Mouse (Mus musculus) T-helper 1 cell (primary cell): ENCODE measurements around the gene Lgi4.

Experiments
- in situ Hi-C: fragments of 300-600 bp; cut with MboI, MseI; formaldehyde crosslinking; loops from one replicate; pipeline ENCODE4 v1.15.1; 2025; ENCODE audit warnings: high pct_unique_total_duplicates

Lgi4 gene

GRCm38 (mm10) chr7:31051321-31052021, 7.7 kb upstream of the Lgi4 start, which contains the start of gene Fxyd7:
Fxyd7 (minus strand) TSS chr7:31051467.
- in situ Hi-C loops: no loop called here

- in situ Hi-C loops: no loop called here
These were observed 6.9 kb upstream of the Lgi4 start for GRCm38 (mm10) chr7:31052251-31052635.

DNA sequence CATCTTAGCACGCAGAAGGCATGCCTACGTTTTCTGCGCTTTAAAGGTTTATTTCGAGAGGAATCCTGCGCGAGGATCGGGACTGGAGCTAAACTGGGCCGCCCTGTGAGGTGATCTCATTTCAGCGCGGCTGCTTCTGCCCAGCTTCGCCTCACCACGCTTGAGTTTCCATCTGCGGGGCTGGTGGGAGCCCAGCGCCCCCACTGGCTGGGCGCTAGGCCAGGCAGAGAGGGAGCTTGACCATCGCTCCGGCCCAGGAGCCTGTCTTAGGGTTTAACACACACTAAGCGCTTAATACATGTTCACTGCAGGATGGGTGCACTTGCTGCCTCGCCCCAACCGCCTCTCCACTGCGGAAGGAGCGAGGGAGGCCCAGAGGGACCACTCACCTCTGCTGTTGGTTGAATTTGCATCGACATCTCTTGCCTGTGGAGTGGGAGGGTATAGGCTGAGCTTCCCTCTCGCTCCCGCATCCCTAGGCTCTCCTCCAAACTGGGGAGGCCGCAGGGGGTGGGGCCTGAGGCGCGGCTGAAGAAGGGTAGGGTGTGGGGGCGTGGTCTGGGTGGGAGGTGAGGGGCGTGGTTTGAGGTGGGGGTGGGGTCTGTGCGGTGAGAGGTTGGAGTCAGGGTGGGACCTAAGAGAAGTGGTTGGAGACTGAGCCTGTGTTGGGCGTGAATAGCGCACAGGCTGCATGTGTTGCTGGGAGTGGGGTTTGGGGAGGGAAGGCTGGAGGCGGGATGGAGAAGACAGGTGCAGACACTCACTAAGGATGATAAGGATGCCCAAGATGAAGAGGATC, 6.3 kb upstream of the Lgi4 start:
- in situ Hi-C loops: no loop called here

DNA sequence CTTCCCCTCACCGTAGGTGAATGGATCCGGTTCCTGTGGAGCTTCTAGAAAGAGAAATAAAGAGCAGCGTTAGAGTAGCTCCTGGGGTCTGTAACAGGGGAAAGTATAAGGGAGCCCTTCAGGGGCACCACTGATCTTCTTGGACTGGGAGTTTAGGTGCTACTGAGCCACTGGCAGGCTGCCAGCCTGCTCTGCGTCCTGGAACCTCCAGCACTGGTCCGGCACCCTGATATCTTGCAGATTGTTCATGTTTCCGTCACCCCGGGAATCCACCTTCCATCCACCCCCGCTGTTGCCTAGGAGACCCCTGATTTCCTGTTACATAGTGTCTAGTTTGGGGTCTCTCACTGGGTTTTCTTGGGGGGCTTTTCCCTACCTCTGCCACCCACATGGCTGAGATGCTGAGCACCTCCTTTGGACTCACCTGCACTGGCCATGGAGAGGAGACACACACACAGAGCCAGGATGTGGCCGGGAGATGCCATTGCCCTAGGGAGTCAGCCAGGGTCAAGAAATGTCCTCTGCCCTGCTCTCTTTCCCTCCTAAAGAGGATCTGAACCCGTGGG, 5.2 kb upstream of the Lgi4 start:
- in situ Hi-C loops: no loop called here

GRCm38 (mm10) chr7:31054661-31055320, 4.4 kb upstream of the Lgi4 start:
- in situ Hi-C loops: no loop called here

DNA sequence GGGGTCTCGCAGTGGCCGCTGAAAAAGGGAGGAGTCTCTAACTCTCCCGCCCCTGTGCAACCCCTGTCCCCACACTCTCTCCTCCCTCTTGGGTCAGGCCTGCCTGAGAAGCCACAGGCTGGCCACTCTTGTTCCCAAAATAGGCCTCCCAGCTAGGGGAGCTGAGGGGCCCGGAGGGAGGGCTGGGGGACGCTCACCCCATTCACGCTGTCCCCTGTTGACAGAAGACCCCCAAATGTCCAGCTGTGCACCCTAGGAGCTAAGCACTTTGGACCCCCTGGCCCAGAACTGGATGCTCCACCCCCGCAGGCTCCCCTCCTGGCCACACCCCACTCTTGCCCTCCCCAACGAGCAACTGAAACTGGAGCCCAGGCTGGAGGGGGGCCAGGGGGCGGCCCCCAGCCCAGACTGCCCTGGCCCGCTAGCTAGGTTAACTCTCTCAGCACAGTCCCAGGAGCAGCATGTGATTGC, 3.8 kb upstream of the Lgi4 start:
- in situ Hi-C loops: no loop called here

- in situ Hi-C loops: no loop called here
These were observed 3.3 kb upstream of the Lgi4 start for GRCm38 (mm10) chr7:31055883-31056282.

DNA sequence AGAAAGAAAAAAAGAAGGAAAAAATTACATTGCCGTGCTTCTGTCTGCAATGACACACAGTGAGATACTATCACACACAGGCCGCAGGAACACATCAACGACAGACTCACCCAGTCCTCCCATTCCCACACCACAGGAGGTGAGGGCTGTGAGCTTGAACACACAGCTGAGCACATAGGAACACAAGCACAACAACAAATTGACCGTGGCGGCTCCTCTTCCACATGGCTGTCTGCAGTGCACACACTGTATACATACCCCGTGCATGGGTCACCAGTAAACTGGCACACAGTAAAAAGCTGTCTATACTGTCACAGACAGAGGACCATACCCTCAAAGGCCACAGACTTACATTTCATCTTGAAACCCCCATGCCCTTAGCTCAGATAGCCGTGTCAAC, 2.7 kb upstream of the Lgi4 start:
- in situ Hi-C loops: no loop called here

DNA sequence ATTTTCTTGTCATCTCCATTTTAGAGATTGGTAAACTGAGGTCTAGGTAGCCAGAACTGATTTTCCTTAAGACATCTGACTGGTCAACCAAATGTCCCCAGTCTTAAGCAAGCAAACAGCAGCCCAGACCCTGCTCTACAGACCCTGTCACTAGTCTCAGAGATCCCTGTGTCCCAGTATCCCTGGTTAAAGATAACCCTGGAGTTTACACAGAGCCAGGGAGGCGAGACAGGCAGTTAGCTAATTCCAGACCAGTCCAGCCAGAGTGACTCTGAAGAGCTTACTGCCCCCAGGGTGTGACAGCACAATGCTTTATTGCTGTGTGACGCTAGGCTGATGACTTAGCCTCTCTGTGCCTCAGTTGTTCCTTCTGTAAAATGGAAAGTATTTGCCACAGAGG, 2.1 kb upstream of the Lgi4 start, which contains the start of gene Fxyd1:
Gene Fxyd1 (minus strand): TSS at position 129 of the 400 bp plus-strand sequence.
- in situ Hi-C loops: no loop called here

GRCm38 (mm10) chr7:31057730-31058129, 1.4 kb upstream of the Lgi4 start:
- in situ Hi-C loops: no loop called here

DNA sequence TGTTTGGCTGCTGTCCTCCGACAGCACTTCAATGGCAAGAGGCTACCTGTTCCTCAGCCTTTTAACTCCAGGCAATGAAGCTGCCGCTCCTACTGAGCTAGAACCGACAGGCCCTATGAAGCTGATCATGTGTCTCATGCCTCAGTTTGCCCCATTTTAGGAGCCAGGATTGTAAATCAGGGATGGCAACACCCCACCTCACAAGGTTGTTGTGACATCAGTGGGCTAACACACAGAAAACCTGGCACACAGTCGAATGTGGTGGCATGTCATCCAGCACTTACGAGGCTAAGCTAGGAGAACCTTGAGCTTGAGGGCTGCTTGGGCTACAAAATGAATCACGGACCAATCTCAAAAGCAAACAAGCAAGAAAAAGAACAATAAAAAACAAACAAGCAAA, 931 bp upstream of the Lgi4 start:
- in situ Hi-C loops: no loop called here

GRCm38 (mm10) chr7:31059919-31060620, 928 bp downstream of the Lgi4 start:
- in situ Hi-C loops: no loop called here

DNA sequence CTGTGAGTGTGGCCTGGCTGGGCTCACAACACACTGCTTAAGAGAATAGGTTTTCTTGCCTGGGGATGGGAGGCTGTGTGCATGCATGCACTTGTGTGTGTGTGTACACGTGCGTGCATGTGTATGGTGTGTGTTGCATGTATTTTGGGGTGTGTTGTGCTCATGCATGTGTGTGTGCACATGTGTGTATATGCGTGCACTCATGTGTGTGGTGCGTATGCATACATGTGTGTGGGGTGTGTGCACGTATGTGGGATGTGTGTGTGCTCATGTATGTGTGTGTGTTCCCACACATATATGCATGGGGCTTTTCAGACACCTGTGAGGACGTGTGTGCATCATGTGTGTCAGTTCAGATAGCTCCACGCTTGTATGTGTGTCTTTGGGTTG, 1.5 kb downstream of the Lgi4 start:
- in situ Hi-C loops: no loop called here

GRCm38 (mm10) chr7:31063074-31063560, 4.0 kb downstream of the Lgi4 start:
- in situ Hi-C loops: no loop called here

DNA sequence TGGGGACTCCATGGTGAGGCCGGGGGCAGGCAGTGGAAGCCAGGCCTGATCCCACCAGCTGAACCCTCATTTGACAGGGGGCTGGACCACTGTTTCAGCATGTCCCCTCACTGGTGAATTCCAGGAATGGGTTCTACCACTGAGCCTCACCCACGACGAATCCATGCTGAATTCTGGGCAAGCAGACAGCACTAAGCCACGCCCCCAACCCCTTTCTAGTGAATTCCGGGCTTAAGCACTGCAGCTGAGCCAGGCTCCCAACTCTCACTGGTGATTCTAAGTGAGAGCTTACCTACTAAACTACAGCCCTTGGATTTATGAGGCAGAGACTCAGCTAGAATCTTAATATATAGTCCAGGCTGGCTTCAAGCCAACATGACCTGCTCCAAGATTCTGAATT, 8.7 kb downstream of the Lgi4 start:
- in situ Hi-C loops: no loop called here

- in situ Hi-C loops: no loop called here
These were observed 10.3 kb downstream of the Lgi4 start for GRCm38 (mm10) chr7:31069491-31069890.

DNA sequence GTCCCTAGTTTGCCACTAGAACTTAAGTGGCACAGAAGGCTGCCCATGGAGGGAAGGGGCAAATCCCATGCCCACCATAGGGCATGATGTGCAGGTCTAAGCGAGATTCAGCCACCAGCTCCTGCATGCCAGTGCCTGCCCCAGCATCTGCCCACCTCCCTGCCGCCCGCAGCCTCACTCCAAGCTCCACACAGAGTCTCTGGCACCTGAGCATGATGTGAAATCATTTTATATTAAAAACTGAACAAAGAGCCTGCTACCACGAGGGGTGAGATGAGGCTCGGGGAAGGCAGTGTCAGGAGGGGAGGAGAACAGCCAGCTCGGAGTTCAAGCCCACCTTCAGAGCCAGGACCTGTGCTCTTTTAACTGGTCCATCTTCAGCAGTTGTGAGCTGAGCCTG, 11.2 kb downstream of the Lgi4 start:
- in situ Hi-C loops: no loop called here

- in situ Hi-C loops: no loop called here
These were observed 13.2 kb downstream of the Lgi4 start for GRCm38 (mm10) chr7:31072326-31072725.

GRCm38 (mm10) chr7:31073546-31073945, 14.4 kb downstream of the Lgi4 start:
- in situ Hi-C loops: no loop called here

DNA sequence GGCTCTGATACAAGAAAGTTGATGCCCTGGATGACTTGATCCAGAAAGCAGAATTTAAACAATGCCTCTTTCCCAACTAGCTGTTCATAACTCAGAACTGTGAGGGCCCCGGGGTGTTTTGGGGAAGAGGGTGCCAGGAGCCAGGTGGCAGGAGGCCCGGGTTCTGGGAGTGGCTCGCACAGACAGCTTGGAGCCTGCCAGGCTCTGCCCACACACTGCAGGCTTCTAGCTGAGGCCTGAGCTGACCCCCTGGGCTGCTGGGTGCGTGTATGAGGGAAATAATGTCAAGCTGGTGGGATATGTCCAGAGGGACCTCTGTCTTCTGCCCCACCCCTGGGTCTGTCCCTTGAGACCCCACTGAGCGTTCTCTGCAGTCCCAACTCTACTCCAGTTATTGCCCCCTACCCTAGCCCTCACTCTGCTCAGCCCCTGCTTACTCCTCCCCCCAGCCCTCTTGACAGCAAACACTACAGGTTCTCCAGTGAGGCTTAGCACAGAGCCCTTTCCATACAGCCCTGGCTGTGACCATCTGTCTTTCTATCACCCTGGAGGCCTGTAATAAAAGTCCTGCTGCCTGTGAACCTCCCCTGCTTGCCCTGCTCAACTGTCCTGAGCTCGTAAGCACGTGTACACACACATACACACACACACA, 15.0 kb downstream of the Lgi4 start:
- in situ Hi-C loops: no loop called here

DNA sequence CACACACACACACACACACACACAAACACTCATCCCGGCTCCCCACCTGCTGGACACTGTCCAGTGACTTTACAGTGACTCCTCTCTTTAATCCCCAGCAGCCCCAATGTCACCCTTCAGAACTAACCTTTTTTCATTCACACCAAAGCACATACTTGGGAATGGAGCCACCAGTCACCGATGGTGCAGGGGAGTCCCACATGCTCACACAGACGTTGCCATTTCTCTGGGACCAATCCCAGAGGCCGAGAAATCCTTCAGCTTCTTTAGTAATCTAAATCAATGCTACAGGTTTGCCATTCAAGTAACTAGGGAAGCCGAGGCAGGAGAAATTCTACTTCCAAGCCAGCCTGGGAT, 15.5 kb downstream of the Lgi4 start:
- in situ Hi-C loops: no loop called here
